14 mouse cellular contexts compared by ENCODE assay signal in genomic region chr1:72422121-72422520, GRCm38 (mm10).
"Had no signal": no experiment of that assay in that cellular context is flagged by ENCODE, and none has a peak within 500 bp of the region (broad histone marks: within the 10 kb centered on the region; RNA-seq: fewer than 3 reads in every experiment).

No protein-coding gene starts in this region.

- H3K9me3 ChIP-seq: limb, embryonic 10.5 days; liver, embryonic 15.5 days; midbrain, embryonic 12.5 days; neural tube, embryonic 12.5 days had no signal

- H3K4me3 ChIP-seq: limb, embryonic 10.5 days; liver, embryonic 15.5 days; midbrain, embryonic 12.5 days; myocyte; neural tube, embryonic 12.5 days had no signal

- H3K4me2 ChIP-seq: liver, embryonic 11.5 days; liver, embryonic 15.5 days; midbrain, embryonic 12.5 days; neural tube, embryonic 12.5 days had no signal

- H3K4me1 ChIP-seq: limb, embryonic 10.5 days; neural tube, embryonic 12.5 days had no signal

- DNase-seq: kidney, adult 8-10 months; kidney, postnatal 36 days; lung, adult 2 months; lung, postnatal 10 days; thymus, adult 18-20 months; thymus, postnatal 14 days had no signal

- H3K36me3 ChIP-seq: limb, embryonic 10.5 days; liver, embryonic 15.5 days; midbrain, embryonic 12.5 days; neural tube, embryonic 12.5 days had no signal

- H3K27ac ChIP-seq: limb, embryonic 10.5 days; liver, embryonic 15.5 days; macrophage; midbrain, embryonic 12.5 days; neural tube, embryonic 12.5 days; stomach, postnatal 0 days had no signal

- H3K9ac ChIP-seq: liver, embryonic 15.5 days; midbrain, embryonic 12.5 days; neural tube, embryonic 12.5 days had no signal

- H3K27me3 ChIP-seq: liver, embryonic 15.5 days; midbrain, embryonic 12.5 days; neural tube, embryonic 12.5 days had no signal
